Mouse (Mus musculus): ENCODE measurements around the gene Tnfaip1. TPM values are rescaled to one million over a fixed set of nuclear protein-coding genes. Genes with fewer than 3 reads are reported as not detected.

Tnfaip1 gene
- 1 to 10 TPM; 7.3 to 9.1 TPM for total RNA-seq (2023)

DNA sequence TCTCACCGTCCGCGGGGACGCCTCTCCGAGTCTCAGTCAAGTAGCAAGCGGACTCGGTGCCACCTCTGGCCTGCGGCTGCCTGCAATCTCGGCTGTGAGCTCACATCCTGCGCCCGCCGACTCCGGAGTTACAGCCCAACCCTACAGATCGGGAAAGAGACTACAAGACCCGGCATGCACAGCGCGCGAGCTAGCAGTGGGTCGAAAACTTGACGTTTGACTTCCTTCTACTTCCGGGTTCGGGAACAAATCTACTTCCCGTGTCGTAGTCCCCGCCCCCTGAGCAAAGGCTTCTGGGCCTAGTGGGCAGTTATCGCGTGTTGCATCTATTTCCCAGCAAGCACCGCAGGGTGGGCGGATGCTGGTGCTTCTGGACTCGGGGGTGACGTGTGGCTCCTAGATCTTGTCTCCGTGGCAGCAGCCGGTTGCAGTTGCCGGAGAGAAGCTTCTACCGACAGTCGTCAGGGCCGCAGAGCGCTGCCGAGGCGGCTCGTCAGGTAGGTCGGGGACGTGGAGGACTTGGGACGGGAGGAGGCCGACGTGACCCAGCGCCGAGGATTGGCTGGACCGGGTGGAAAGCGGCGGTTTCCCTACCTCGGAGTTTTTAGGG lies at the start of gene Tnfaip1, which contains the start of gene Ift20:
Tnfaip1 (minus strand) TSS at position 253 of the 610 bp plus-strand sequence.
Ift20 (plus strand) TSS at position 282 of the 610 bp plus-strand sequence.

DNA sequence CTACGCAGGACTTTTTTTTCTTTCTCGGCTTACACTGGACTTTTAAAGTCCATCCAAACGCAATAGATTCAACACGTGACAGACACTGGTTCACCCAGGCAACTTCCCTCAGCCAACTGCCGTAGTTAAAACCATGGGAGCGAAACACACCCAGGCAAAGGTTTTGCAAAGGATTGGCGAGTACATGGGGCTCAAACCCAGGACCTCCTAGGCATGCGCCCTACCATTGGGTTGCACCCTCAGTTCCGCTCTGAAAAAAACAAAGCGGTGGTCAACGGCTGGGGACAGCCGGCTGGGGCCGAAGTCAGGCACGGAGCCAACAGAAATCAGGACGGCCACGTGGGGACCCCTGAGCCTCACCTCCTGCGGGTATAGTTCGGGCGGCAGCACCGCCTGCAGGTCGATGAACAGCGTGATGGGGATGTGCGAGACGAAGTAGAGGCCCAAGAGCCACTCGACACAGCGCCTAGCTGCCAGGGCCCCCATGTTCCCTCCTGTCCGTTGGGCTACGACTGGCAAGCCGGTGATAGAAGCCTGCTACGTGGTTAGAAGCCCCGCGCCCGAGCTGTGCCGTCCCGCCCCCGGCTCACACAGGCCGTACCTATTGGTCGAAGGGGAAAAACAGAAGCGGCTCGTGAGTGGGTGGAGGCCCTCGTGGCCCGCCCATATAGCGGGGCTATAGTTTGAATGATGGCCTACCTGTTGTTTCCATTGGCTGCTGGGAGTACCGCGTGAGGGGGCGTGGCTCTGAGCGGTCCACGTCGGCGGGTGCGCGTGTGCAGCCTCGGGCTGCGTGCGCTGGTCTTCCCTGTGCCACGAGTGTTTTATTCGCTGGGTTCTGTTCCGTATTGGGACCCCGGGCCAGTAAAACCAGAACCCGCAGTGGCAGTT lies 14.3 kb upstream of the Tnfaip1 start, which contains the start of gene Tmem97:
Tmem97 (minus strand) TSS at position 610 of the 891 bp plus-strand sequence.

DNA sequence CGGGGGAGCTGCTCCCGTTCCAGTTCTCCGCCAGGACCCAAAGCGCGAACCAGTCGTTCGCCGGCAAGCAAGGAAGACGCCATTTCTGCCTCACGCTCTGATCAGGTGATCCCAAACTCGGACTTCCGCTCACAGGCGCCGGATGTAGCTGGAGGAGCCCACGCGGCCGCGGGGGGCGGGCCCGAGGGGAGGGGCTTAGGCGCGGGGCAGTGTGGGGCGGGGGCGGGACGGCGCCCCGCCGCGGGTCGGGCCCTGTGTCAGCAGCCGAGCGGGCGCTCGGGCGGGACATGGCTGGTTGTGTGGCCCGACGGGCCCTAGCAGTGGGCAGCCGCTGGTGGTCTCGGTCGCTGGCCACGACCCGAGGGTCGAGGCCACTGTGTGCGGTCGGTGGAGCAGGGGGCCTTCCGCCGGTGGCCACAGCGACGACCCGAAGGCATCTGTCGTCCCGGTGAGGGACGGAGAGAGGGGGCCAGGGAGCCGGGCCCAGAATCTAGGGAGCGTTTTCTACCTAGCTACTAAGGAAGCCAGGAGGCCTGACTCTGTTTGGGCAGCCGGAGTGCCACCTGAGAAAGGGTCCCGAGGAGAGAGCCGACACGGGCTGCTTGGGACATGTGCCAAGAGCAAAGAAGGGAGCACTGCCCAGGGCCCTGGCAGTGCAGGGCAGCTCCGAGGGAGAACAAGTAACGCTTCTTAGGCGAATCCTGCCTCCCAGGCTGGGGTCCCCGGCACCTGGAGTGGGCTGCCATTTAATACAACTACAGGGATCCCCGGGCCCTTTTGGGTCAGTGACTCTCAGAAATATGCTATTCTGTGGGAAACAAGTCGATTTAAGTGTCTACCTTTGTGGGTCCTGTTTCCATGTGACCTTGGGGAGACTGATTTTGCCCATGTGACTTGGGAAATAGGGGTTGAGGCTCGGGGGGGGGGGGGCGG lies 23.8 kb downstream of the Tnfaip1 start, which contains the start of the genes Tmem199 and Poldip2:
Tmem199 (minus strand) TSS at position 148 of the 933 bp plus-strand sequence.
Poldip2 (plus strand) TSS at position 169 of the 933 bp plus-strand sequence.

DNA sequence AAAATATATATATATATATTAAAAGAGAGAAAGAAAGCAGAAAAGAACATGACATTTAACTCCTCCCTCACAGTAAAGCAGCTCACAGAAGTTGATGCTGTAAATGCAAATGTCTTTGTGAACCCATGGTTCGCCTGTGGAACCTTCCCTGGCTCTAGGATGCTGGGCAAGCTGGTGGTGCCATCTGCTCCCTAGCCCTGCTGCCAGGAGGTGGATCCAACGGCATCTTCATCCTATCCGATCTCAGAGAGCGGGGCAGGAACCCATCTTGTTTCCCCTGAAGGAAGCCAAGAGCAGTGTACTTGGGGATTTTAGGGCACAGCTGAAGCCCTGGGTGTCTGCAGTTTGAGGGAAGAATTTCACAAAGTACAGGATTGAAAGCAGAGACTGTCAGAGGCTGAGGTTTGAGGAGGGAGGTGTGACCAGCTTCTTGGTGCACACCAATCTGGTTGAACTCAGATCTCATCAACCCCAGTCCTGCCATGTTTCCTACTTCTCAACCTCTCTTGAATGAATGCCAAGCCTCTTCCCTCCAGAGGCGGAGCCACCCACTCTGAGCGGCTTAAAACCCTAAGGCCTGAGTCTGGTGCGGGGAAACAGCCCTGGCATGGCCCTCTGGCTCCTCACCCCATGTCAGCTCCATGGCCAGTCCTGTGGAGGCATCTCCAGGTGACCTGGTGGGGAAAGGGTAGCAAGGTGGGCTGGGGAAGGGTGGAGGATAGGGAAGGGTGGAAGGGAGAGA lies 33.1 kb downstream of the Tnfaip1 start, which contains the start of gene Sebox:
Sebox (plus strand) TSS at position 539 of the 742 bp plus-strand sequence.

DNA sequence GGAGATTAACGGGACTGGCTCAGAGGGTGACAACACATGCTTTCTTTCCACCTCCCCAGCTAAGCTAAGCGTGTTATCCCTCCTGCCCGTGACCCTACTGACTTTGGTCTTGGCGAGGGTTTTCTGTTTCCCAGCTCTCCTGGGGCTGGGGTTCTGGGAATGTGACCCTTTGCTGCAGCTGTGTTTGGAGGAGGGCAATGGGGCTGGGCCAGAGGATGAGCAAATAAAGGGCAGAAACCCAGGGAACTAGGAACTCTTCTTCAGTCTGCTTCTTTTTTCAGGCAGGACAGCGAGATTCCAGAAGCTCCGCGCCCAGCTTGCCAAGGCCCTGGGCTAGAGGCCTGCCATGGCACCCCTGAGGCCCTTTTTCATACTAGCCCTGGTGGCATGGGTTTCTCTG lies 37.1 kb downstream of the Tnfaip1 start, which contains the start of gene Vtn:
Vtn (plus strand) TSS at position 88 of the 400 bp plus-strand sequence.

GRCm38 (mm10) chr11:78497544-78498522 lies 38.3 kb downstream of the Tnfaip1 start, which contains the start of gene Sarm1:
Gene Sarm1, minus strand, starts transcription at chr11:78497754.

Other genes starting within 250 kb of the Tnfaip1 start
- gene BC030499, start 245.5 kb downstream of the Tnfaip1 start, total RNA-seq (2023), result under 1 TPM; 0.22 to 0.49 TPM
- gene Spag5, start 234.8 kb downstream of the Tnfaip1 start, total RNA-seq (2023), result 10 to 100 TPM; 54.9 to 66.0 TPM
- gene Aldoc, start 213.4 kb downstream of the Tnfaip1 start, total RNA-seq (2023), result 1 to 10 TPM; 1.9 to 3.7 TPM
- gene Pigs, start 207.9 kb downstream of the Tnfaip1 start, total RNA-seq (2023), result 10 to 100 TPM; 33.9 to 37.9 TPM
- 100 to 1,000 TPM; 114 to 116 TPM for gene Unc119, start 192.8 kb downstream of the Tnfaip1 start, total RNA-seq (2023)
- gene Foxn1, start 149.8 kb downstream of the Tnfaip1 start, total RNA-seq (2023), result not detected
- gene Slc13a2, start 114.1 kb downstream of the Tnfaip1 start, total RNA-seq (2023), result not detected
- 1 to 10 TPM in 1 of 2 experiments, under 1 TPM in 1; 0.93 to 2.0 TPM for gene Slc46a1, start 70.6 kb downstream of the Tnfaip1 start, total RNA-seq (2023)
- gene Sarm1, start 38.6 kb downstream of the Tnfaip1 start, total RNA-seq (2023), result under 1 TPM; 0.18 to 0.24 TPM
- not detected for gene Vtn, start 37.2 kb downstream of the Tnfaip1 start, total RNA-seq (2023)
- not detected for gene Sebox, start 32.9 kb downstream of the Tnfaip1 start, total RNA-seq (2023)
- gene Tmem199, start 24.2 kb downstream of the Tnfaip1 start, total RNA-seq (2023), result 10 to 100 TPM in 1 of 2 experiments, 1 to 10 TPM in 1; 9.9 to 11.0 TPM
- 10 to 100 TPM; 20.9 to 21.2 TPM for gene Poldip2, start 24.1 kb downstream of the Tnfaip1 start, total RNA-seq (2023)
- 10 to 100 TPM; 28.5 to 31.8 TPM for gene Ift20, start within 50 bp of the Tnfaip1 start, total RNA-seq (2023)
- 10 to 100 TPM in 1 of 2 experiments, 1 to 10 TPM in 1; 9.9 to 12.7 TPM for gene Tmem97, start 14.4 kb upstream of the Tnfaip1 start, total RNA-seq (2023)
- gene Nlk, start 161.0 kb upstream of the Tnfaip1 start, total RNA-seq (2023), result 10 to 100 TPM; 14.4 to 14.5 TPM
- gene Ccnq, start 215.4 kb upstream of the Tnfaip1 start, total RNA-seq (2023), result 1 to 10 TPM; 7.1 to 7.3 TPM

All from neutrophil, adult 59 days (primary cell).